Mouse (Mus musculus) thymus, adult 18-20 months (tissue): ENCODE data around the gene Ebpl.
"Not testable (repeated sequence)": the region's sequence is repeated elsewhere in the genome, so short reads cannot be mapped to it uniquely, and the experiment has no call there.

Source experiments
- DNase-seq, 2 experiments: peaks; one replicate each; pipeline ENCODE4 v3.0.0; 2022; ENCODE audit warnings: mixed read lengths in 2 of 2

Gene Ebpl

GRCm38 (mm10) chr14:61327007-61327406 is 33.2 kb downstream of the Ebpl start:
- DNase-seq, result not testable (repeated sequence)

GRCm38 (mm10) chr14:61322740-61323139 is 37.5 kb downstream of the Ebpl start:
- DNase-seq, result no peak

DNA sequence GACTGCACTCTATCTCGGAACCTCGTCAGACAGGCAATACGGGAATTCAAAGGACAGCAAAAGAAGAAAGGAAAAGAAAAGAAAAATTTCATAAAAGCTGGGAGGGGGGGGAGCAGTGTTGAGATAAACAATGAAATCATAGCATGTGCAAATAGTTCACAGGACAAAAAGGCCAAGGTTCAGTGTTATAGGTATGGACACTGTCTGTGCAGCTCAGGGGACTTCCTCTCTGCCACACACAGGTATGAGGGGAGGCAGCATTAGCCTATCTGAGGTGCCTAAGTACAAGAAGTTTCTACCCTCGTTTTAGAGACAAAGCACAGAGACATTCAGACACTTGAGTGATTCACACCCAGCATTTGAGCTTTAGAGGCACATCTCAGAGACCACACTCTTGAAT is 39.0 kb downstream of the Ebpl start:
- DNase-seq, result no peak

- no peak for DNase-seq
Measured at GRCm38 (mm10) chr14:61320765-61321164, 39.5 kb downstream of the Ebpl start.

DNA sequence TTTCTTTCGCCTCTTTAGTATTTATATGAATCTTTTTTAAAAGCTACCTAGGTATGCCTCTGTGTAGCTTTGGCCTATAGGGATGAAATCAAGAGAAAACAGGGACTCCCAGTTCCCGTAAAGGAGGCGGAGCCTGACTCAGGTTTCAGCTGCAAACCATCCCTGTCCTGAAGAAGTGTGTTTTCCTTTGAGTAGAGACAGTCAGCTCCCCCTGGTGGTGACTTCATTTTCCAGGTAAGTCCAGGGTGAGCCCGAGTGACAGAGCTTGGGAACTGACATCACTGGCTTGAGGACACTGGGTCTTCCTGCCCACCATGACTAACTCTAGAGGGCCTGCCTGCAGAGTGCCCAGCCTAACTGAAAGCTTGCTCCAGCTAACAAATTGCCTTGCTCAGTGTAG is 43.4 kb downstream of the Ebpl start:
- DNase-seq, result peak; percentile 12 to 24

GRCm38 (mm10) chr14:61310963-61311362 is 49.3 kb downstream of the Ebpl start:
- no peak for DNase-seq

GRCm38 (mm10) chr14:61310036-61310772 is 50.0 kb downstream of the Ebpl start:
- no peak for DNase-seq

GRCm38 (mm10) chr14:61309593-61309992 is 50.6 kb downstream of the Ebpl start, which contains the start of gene Arl11:
Arl11 (plus strand) TSS chr14:61309753.
- DNase-seq, result peak in 1 of 2 experiments; percentile 11

DNA sequence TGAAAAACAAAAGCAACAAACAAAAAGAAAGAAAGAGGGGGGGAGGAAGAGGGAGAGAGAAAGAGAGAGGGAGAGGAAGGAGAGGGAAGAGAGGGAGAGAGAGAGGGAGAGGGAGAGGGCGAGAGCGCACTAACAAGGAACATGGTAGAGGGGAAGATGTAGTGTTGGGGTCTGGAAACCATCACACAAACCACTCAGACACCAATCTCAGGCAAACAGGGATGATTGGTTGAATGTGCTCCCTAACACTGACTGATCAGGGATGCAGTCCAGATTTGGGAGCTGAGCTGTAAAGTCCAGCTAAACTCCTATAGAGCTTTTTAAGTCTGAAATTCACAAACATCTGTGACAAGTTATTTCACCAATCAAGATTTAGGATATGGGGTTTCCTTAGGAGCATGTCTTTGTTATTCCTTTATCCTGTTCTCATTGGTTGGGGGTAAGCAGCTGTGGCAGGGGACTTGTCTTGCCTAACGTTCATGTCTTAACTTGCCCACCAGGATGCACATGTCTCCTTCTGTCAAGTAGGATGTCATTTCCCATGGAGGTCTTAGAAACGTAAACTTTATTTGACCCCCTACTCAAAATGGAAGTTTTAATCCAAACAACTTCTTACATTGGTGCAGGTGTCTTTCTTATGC is 56.1 kb downstream of the Ebpl start:
- DNase-seq, result no peak

DNA sequence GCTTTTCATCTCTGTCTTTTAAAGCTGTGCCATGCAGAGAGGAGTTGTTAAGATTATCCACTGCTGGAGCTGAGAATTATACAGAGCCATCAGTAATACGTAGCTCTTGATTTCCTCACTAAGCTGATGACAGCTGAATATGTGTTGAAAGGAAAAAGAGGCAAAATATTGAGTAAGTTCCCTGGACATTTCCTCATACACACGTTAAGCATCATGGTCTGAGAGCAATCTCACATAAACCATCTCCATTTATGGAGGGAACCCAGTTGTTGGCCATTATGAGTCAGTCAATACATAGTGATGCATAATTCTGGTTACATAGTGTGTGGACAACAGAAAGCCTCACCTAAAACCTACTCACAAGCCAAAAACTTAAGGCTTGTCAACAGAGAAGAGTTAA is 57.8 kb downstream of the Ebpl start:
- DNase-seq, result no peak

- DNase-seq, result no peak
Measured at GRCm38 (mm10) chr14:61301323-61301722, 58.9 kb downstream of the Ebpl start.

GRCm38 (mm10) chr14:61299810-61300209 is 60.4 kb downstream of the Ebpl start:
- DNase-seq, result no peak

GRCm38 (mm10) chr14:61294738-61295079 is 65.5 kb downstream of the Ebpl start:
- DNase-seq, result no peak

DNA sequence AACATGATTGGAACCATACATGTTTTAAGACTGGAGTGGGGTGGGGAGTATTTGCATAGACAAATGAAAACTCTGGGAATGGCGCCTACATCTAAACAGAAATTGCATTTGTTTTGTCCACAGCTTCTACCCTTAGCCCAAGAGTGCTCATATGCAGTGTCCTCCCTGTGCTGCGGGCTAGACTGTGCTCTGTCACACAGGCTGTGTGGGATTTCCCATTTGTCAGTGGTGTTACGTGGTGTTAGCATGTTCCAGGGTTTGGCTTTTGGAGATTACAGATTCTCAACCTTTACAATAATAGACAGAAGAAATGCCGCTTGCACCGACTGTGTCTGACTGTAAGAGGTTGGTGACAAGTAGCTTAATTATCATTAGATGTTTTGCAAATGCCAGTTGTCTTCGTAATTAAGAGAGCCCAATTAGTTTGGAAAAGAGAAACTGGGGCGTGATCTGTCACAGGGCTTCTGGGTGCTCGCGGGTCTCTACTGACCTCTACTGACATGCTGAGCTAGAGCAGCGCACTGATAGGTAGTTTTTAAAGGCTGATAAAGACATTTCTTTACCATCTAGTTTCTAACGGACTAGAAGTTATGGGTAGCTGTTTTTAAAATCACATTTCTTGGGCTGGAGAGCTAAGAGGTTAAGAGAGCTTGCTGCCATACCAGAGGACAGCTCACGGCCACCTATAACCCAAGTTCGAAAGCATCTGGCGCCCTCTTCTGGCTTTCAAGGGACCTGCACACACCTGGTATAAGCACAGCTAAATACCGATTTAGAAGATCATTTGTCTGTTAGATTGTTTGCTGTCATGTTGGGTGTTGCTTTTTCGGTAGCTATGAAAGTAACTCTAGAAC is 66.1 kb downstream of the Ebpl start:
- DNase-seq, result peak; percentile 30 to 35

GRCm38 (mm10) chr14:61290664-61291063 is 69.6 kb downstream of the Ebpl start:
- DNase-seq, result no peak

DNA sequence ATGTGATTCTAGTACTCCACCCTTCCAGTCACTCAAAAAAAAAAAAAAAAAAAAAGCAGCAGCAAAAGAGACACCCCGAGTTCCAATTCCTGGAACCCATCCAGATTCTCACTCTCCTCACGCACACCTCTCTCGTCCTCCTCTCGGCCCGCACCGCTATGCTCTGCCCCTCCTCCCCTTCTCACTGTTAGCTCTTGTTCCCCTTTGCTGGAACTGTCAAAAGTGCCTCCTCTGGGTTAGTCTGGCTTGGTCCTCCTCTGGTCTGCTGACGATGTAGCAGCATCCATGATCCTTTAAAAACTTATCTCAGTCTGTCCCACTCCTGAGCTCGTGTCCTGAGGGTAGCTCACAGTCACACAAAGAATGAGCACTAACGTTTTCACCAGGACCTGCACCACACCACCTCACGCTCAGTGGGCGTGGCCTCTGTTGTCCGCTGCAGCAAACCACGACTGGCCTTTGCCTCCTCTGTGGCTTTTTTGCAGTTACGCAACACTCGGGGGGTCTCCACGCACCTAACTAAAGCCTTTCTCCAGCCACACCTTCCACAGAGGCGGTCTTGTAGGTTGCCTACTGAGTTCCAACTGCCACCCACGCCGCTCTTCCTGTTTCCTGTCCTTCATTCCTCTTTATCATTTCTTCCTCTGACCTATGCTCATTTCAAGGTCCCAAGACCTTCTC is 71.5 kb downstream of the Ebpl start:
- DNase-seq, result no peak
